Mouse (Mus musculus): ENCODE results near the gene Gale.

Gene Gale

DNA sequence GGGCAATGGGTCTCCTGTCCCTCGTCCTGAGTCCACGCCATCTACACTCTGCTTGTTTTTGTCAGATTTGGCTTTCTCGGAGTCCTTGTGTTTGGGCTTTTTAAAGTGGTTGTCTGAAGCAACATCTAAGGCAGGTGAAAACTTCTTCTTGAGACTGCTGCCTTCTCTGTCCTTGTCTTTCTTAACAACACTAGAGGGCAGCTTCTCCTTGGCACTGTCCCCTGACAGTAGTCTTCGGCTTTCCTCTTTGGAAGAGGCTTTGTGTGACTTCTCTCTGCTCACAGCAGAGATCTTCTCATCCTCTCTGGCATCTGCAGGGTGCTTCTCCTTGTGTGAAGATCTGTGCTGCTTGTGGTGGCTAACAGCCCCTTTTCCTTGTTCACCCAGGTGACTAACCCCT, 47.1 kb downstream of the Gale start:
- DNase-seq (ENCODE audit: low read depth, low spot score): no peak

- DNase-seq (ENCODE audit: low read depth, low spot score): no peak
These were observed 52.6 kb downstream of the Gale start for GRCm38 (mm10) chr4:136016059-136016602.
